Mouse (Mus musculus) fibroblast of lung, adult 2 months (primary cell): Measurements from ENCODE around the gene Tnnt3.

Source experiments
- DNase-seq: peaks from one replicate; pipeline ENCODE4 v3.0.0-alpha.2; 2011; ENCODE audit warnings: low read depth

Gene Tnnt3

DNA sequence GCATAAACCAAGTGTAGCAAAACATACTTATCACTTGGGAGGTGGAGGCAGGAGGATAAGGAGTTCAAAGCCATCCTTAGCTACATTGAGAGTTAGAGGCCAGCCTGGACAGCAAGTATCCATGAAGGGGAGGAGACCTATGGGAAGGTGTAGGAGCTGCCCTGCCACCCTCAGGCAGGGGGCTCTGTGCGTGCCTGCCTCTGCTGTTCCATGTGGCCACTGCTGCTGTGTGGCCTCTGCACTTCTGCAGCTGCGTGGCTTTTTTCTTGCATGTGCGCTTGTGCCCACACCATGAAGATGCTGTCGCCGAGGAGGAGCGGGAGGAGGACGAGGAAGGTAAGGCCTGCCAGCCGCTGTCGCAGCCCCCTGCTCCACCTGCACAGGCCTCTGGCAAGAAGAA lies 8.8 kb downstream of the Tnnt3 start:
- DNase-seq, result no peak

GRCm38 (mm10) chr7:142509518-142509917 lies 10.9 kb downstream of the Tnnt3 start:
- DNase-seq, result no peak

DNA sequence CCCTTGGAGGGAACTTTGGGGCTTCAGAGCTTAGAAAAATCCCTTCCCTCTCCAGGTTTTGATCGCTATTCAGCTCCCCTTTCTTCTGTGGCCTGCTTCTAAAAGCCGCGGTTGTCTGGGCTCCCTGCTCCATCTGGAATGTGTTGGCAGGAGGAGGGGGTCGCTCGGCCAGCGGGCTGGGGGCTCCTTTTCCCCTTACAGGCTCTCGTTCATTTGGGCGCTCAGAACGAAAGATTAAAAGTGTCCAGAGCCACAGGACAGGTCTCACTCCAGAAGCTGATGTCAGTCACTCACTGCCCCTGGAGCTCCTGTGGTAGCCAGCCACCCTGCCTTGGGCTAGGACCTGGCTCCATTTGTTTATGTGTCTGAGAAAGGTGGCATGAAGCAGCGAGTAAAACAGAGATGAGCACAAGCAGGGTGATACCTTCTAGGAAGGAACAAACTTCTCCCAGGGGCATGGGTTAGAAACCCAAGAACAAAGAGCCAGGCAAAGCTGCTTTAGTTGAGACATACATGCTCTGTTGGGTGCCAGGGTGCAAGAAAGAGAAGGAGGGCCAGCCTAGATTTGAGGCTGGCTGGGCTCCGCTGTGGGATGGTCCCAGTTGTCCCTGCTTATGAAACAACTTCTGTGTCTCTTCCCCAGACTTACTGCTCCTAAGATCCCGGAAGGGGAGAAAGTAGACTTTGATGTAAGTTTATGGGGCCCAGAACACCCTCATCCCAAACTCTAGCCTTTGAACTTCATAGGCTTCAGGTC lies 11.6 kb downstream of the Tnnt3 start:
- peak; percentile 43 for DNase-seq

DNA sequence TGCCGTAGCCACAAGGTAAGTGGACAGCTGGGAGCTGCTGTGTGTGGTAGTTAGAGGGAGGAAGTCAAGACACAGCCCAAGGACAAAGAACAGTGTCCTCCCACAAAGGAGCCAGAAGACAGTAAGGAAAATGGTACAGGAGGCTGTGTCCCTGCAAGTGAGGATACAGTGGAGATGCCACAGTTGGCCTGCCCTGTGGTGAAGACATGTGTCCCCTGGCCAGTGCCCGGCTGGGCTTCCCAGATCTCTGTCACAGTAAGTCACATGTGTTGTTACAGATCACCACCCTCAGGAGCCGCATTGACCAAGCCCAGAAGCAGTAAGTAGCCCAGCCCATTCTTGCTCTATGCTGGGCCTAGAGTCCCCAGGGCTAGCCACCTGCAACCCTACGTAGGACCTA lies 15.4 kb downstream of the Tnnt3 start:
- no peak for DNase-seq

- DNase-seq, result no peak
These were observed 17.8 kb downstream of the Tnnt3 start for GRCm38 (mm10) chr7:142516221-142516978.

DNA sequence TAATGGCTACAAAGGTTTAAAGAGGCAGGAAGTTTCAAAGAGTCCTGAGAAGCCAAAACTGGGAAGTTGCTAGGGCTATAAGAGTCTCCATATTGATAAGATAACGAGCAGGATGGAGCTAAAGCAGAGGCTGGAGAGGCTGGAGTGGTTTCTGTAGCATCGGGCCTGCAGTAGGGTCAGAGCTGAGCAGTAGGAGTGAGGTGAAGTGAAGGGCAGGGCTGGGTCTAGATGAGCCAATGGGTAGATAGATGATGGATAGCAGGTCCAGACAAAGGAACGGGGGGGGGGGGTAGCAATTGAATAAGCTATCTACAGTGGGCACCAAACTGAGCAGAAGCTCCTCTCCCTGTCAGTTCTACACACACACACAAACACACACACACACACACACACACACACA lies 18.9 kb downstream of the Tnnt3 start:
- DNase-seq, result no peak

GRCm38 (mm10) chr7:142520331-142520730 lies 21.7 kb downstream of the Tnnt3 start:
- no peak for DNase-seq

GRCm38 (mm10) chr7:142522352-142522751 lies 23.7 kb downstream of the Tnnt3 start:
- no peak for DNase-seq

GRCm38 (mm10) chr7:142523200-142523990 lies 24.8 kb downstream of the Tnnt3 start:
- DNase-seq, result no peak

- DNase-seq, result peak; percentile 44
These were observed 26.9 kb downstream of the Tnnt3 start for GRCm38 (mm10) chr7:142525342-142526178.

DNA sequence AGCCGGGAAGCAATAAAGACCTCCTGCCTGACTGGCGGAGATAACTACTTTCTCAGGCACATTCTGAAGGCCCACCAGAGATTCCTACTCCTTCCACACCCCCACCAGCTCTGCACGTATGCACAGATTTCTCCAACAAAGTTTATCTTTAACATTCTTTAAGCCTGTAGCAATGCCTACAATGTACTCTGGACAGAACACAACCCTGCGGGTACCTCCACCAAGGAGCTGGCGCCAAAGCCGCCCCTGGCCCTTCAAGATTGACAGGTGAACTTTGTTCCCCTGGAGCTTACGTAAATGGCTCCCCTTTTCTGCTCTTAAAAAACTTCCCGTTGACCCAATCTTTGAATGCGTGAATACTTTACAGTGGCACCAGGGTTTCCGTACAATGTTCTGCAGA lies 30.7 kb downstream of the Tnnt3 start:
- no peak for DNase-seq

- no peak for DNase-seq
These were observed 33.4 kb downstream of the Tnnt3 start for GRCm38 (mm10) chr7:142531973-142532521.

DNA sequence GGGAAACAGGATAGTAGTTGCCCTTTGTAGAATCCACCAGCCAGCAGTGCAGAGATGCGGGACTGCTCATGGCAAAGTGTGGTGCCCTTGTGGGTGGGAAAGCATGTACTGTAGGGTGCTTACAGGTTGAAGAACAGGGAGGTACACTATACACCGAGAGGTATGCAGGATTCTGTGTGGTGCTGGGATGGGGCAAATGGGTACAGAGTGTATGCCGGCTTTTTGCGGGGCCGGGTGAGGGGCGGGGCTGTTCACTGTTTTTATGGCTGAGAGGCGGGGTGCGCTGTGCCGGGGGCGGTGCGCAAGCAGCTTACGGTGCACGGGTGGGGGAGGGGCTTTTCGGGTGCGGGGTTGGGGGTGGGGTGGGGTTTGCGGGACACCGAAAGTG lies 34.0 kb downstream of the Tnnt3 start, which contains the start of gene Mrpl23:
Gene Mrpl23, plus strand, starts transcription at position 16 of the 388 bp plus-strand sequence.
- no peak for DNase-seq

DNA sequence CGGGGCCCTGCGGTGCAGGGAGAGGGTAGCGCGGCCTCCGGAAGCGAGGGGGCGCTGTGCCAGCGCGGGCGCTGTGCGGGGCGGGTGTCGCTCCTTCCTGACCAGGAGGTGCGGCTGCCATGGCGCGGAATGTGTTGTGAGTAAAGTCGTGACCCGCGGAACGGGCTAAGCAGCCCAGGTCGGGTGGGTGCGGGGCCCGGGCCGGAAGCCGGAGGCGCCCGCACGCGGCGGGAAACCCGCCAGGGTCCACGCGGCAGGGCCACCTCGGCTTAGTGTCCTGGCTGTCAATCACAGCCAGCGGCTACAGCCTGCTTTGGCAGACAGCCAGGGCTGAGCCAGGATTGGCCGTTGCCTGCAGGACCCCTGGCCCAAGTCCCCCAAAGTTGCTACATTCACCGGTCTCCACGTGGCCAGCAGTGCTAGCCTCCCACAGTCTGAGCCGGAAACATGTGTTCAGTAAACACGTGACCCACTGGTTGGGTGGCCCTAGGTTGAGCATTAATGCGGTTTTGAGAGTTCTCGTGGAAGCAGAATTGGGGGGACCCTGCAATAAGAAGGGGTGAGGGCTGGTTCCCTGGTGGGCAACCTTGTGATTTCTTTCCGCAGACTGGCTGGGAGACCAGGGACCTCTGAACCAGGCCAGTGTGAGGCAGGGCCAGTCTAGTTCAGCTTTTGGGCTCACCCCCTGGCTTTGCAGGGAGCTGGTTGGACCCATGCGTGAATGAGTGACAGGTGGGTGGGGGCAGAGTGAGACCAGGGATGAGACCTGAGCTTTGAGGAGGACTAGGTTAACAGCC lies 34.6 kb downstream of the Tnnt3 start:
- peak; percentile 46 for DNase-seq

DNA sequence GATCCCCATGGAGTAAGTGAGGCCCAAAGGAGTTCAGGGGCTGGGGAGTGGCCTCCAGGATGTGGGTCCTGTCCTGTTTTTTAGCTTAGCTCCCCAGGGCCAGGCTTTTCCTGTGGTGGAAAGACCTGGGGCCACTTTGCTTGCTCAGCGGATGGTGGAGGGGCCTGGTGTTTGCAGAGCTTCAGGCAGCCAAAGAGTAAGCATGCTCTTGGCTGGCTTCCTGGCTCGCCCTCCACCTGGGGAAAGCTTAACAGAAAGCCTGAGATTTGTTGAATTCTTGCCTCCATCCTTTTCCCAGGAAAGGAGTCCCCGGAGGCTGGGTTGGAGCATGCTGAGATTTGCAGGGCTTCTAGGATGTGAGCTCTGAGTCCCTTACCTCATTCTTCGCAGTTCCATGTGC lies 36.5 kb downstream of the Tnnt3 start:
- DNase-seq, result no peak

GRCm38 (mm10) chr7:142535832-142536231 lies 37.2 kb downstream of the Tnnt3 start:
- DNase-seq, result no peak

DNA sequence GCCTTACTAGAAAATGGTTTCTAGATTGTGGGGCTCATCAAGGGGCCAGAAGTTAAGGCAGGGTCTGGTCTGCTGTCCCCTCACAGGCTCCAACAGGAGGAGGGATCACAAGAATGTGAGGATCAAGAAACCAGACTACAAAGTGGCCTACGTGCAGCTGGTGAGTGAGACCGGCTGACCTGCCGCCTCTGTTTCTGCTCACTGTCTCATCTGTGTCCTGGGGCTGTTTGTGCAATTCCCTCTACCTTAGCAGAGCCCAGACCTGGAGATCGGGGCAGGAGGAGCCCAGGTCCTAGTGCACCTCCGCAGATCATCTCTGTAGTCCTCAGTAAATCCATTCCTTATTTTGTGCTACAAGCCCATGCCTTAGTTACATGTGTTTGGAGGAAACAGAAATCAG lies 38.5 kb downstream of the Tnnt3 start:
- no peak for DNase-seq

DNA sequence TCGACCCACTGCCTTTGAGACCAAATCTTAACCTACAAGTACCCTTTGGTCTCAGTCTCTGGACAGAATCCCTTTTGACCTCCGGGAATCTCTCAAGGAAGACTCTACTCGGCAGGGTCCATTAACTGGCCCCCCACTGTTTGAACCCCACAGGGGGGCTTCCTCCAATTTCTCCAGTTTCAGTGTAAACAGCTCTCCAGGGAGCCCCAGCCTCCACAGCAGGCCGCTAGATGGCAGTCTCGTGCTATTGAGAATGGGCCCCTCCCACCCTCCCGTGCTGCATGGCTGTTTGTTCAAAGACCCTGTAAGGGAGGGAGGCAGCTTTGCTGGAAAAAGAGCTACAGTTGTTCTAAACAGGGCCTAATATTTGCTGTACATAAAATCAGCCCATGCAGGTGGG lies 39.2 kb downstream of the Tnnt3 start:
- no peak for DNase-seq

- no peak for DNase-seq
These were observed 39.7 kb downstream of the Tnnt3 start for GRCm38 (mm10) chr7:142538291-142538690.

DNA sequence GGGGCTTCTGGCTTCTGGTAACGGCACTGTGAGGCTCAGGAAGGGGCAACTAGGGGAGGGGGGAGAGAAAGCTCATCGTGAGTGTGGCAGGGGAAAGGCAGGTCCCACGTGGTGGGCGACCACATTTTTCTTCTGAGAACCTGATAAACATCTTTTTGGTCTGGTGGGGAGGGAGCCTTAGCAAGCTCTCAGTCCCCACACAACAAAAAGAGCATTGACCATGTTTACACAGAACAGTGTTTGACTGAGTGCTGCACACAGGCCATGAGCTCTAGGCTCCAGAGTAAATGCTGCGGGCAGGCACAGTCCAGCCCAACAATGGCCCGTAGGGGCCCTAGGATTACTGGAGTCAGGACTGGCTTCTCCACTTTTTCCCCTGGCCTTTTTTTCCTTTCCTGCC lies 40.1 kb downstream of the Tnnt3 start:
- DNase-seq, result no peak

- DNase-seq, result no peak
These were observed 41.2 kb downstream of the Tnnt3 start for GRCm38 (mm10) chr7:142539828-142540227.
